Mouse (Mus musculus) small intestine, adult 2 months (tissue): ENCODE data around the gene Metap1.

ENCODE experiments used
- CTCF ChIP-seq: fragments of 200-500 bp; IDR thresholded peaks from 2 replicates; pipeline ENCODE4 v1.5.1; 2012; ENCODE audit warnings: low read depth, mild to moderate bottlenecking, control low read depth, inconsistent platforms, low read length, moderate library complexity, mixed read lengths; ENCODE audit not compliant: insufficient replicate concordance, insufficient read length; ENCODE audit errors: extremely low read depth
- POLR2A ChIP-seq: fragments of 200-500 bp; IDR thresholded peaks from 2 replicates; pipeline ENCODE4 v1.6.1; 2012; ENCODE audit warnings: low read depth, mild to moderate bottlenecking, control low read depth, inconsistent platforms, low read length, moderate library complexity

GRCm38 (mm10) chr3:138503754-138504153 is 14.4 kb upstream of the Metap1 start:
- no peak for TF ChIP-seq POLR2A
- TF ChIP-seq CTCF, result no peak
